Mouse (Mus musculus) kidney, postnatal 25 days (tissue): ENCODE measurements around the gene Vgll4.
"Not testable (repeated sequence)": the region's sequence is repeated elsewhere in the genome, so short reads cannot be mapped to it uniquely, and the experiment has no call there.

Source experiments
- DNase-seq, 2 experiments: peaks; one replicate each; pipeline ENCODE4 v3.0.0; 2021; ENCODE audit warnings: mixed read lengths in 2 of 2

The Vgll4 gene

DNA sequence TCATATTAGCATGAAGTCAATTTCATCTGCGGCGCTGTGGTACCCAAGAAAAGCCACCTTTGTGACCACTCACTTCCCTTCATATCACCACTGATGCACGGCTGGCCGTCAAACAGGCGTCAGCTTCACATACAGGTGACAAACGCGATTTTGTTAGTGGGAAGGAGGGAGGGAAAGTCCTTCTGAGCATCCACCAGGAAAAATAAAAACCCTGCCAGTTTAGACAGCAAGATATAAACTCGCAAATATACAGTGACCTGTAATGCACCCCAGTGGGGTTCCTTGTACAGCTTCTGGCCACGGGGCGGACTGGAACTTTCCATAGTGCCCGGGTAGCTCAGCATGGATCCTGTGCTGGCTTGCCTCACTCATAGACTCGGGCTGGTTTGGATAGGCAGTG, 78.0 kb downstream of the Vgll4 start:
- DNase-seq: no peak

DNA sequence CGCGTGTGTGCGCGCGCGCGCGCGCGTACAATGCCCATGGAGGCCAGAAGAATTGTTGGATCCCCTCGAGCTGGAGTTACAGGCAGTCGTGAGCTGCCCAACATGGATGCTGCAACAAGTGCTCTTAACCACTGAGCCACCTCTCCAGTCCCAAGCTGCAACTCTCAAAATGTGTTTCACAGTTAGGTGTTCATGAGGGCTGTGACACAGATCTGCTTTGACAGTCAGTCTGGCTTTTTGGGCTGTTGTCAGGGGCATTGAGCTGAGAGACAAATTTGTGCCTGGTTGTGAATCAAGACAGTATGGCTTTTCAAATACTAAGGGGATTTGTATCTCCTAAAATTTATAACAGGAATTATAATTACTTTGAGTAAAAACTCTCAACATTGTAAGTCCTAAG, 78.5 kb downstream of the Vgll4 start:
- no peak for DNase-seq

DNA sequence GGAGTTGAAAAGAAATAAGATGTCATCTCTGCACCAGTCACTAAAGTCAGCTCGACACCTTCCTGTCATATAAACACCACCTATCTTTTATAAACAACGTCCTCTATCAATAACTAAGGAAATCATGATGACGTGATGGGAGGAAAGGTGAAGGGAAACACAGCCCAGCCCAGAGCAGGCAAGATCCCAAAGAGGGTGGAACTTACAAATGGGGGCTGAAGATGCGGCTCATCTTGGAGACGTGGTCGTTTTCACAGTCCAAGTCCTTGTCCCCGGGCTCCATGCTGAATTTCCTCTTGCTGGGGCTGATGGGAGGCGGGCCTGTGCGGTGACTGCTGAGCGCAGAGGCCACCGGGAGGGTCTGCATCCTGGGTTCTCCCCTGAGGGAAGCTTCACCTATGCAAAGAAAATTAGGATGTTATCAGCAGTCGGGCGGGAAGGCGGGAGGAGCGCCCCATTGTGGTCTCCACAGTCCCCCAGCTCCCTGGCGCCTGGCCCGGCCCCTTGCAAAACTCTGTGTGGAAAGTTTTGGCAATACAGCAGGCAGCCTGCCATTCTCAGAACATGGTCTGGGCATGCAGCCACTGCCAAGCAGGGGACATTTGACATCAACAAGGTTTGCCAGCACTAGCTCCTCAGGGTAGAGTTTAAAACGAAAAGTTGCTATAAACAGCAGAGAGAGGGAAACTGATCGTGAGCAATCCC, 79.2 kb downstream of the Vgll4 start:
- DNase-seq: peak; percentile 89 to 93

DNA sequence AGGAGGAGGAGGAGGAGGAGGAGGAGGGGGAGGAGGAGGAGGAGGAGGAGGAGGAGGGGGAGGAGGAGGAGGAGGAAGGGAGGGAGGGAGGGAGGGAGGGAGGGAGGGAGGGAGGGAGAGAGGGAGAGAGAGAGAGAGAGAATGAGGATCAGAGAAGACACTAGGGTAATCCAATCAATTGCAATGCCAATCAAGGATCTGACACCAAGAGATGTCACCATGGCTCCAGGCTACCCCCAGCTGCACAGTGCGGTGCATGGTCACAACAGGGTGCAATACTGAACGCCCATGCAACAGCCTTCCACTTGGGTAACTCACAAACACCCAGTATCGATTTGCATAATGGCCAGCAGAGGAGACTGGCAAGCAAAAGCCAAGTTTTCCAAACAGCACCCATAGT, 79.8 kb downstream of the Vgll4 start:
- not testable (repeated sequence) for DNase-seq

DNA sequence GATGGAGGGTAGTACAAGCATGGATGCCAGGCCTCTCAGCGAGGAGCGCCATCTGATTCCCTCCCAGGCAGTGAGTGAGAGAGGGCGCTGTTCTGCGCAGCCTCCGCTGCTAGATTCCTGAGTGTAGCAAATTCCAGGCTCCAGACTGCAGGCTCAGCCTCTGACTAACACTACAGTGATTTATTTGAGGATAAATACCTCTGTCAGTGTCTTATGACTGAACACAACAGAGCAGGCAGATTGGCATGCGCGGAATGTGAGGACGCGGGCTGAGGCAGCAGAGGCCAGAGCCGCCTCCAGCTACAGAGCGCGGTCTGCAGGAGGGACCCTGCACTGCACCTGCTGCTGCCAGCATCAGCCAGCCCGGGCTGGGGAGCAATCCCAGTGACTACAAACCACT, 80.9 kb downstream of the Vgll4 start:
- DNase-seq: peak; percentile 89 to 95

DNA sequence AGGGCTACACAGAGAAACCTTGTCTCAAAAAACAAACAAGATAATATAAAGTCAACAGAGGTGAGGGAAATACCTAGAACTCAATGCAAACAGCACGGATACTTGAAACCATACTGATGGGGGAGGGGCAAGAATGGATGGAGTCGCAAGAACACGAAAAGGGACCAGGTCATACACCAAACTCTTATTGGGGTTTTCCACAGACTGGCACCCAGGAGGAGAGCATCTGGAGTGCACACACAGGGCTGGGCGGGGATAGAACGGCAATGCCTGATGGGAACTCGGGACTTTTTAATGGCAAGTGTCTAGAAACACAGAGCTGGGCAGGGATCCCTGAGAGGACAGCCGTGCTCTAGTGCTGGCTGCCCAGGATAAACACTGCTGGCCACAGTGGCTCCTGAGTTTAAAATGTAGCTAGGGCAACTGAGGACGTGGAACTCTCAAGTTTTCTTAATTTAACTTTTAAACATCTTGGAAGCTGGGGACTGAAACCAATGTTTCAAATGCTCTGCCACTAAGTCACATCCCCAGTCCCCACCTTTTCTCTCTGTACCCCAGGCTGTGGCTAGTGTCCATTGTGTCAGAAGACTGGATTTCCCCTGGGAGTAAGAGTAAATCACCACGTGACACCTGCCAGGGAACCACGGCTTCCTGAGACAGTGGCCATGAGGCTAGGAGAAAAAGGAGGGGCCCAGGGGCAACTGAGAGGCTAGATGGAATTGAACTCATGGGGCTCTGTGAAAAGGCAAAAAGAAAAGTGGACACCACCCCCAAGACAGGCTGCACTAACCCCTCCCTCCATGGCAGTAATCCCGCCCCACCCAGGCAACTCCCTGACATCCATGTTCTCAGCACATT, 83.1 kb downstream of the Vgll4 start:
- DNase-seq: peak in 1 of 2 experiments; percentile 64

DNA sequence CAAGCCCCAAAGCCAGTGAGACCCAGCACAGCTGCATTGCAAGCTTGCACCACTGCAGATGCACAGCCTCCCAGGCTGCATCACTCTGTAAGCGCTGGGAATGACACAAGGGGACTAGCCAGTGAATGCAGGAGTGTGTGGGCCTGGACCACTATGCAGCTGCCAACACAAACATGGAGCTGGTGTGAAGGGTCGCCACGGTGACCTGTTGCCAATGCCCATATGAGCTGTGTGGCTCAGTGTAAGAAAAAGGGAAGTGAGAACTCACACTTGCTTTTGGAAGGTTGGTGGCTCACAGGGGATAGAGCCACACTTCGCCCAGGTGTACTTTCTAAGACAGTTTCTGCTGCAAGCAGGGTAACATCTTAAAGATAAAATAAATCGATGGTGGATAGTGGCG, 83.8 kb downstream of the Vgll4 start:
- DNase-seq: no peak

DNA sequence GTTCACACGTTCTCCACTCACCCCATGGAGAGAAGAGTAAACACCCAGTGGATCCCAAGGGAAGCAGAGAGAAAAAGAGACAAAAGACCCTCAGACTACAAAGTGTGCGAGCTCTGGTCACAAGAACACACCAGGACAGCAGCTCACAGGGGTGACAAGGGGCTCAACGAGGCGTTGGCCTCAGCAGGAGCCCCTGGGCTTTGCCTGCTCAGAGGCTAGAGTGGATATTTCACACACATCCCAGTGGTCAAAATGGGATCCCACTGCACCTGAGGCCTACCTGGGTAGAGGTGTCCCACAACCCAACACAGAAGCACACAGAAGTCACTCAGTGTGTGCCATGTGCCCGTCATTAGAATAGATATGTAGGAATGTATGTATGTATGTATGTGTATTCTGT, 84.7 kb downstream of the Vgll4 start:
- DNase-seq: no peak

DNA sequence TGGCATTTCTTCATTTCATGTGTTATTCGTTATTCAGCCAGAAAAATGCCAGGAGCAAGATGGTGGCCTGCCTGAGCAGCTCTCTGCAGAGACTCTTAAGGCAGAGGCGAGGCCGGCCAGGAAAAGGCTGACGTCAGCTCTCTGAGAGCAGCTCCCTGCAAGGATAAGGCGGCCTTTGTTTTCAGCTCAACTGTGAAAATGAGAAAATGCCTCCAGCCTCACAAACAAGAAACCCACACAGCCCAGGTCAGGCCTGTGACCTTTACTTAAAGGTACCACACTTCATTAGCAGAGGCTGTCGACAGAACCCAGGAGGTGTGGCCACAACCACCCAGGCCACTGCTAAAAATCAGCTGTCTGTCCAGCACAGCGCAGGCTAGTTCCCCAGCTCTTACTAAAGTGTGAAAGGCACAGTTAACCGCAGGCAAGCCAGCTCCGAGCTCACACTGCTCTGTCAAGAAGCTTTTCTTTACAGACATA, 86.5 kb downstream of the Vgll4 start:
- peak; percentile 87 to 93 for DNase-seq

DNA sequence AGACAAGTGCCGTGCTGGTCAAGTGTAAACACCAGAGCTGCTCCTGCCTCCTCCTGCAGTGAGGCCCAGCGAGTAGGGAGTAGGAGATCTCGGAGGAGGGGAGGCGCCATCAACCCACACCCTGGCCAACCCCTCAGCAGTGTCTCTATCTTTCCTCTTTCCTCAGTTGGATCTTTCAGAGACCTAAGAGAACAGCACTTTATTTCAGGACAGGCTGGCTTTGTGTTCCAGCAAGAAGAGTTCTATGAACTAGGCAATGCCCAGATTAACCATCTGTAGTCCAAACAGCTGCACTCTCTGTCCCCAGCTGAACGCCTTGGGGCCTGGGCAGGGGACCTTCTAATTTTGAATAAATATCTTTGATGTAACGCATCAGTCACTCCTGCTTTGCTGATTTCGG, 87.1 kb downstream of the Vgll4 start:
- no peak for DNase-seq

DNA sequence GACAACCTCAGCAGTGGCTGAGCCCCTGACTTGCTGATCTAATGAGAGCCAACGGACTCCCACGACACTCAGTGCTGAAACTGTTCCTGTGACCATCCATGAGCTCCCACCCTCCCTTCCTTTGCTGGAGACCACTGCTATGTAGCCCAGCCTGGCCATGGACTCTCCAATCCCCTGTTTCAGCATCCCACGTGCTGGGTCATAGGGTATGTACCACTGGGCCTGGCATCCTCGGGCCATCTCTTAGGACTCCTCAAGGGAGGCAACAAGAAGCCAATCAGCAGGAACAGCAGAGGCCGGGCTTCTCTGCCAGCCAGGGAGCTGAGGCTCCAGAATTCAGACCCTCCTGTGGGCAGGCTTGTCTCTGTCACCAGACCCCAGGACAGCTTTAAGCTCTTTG, 87.6 kb downstream of the Vgll4 start:
- no peak for DNase-seq

DNA sequence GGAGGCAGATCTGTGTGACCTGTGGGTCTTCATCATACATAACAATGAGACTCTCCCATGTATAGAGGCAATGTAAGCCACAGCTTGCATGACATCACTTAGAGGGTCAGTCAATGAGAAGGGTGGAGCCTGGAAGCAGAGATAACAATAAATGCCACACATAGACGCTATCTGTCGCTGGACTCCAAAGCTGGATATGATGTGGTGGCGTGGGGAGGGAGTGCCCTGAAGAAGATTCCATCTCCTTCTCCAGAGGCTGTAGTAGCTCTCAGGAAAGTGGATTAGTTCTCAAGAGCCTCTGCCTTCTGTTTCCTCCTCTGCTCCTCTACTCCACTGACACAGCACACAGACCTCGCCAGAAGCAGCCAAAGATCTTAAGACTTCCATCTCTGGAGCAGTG, 89.0 kb downstream of the Vgll4 start:
- DNase-seq: no peak

DNA sequence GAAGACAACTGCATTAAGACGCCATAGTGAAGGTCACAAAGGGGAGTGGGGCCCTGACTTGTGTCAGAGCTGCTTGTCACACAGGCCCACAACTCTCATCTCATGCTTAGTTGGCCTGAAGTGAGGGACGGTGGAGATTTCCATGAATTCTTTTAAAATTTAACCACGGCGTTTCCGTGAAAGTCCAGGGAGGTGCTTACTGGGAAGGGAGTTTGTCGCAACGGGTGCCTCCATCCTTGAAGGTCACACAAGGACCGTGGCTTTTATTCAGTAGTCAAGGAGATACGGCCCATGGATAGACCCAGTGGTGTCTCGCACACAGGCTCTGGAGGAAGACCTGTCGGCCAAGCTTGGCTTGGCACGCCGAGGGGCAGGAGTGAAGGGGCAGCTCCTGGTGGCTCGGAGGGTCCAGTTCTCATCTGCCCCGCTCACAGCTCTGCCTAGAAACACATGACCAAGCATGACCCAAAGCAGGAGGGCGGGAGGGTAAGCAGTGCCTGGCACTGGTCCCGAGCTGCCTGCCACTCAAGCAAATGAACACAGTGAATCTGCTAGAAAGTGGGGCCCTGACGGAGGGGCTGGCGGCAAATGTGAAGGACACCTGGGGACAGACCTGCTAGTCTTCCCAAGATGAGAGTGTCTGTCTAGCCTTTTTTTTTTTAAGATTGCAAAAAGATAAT, 90.8 kb downstream of the Vgll4 start:
- peak; percentile 88 to 93 for DNase-seq

DNA sequence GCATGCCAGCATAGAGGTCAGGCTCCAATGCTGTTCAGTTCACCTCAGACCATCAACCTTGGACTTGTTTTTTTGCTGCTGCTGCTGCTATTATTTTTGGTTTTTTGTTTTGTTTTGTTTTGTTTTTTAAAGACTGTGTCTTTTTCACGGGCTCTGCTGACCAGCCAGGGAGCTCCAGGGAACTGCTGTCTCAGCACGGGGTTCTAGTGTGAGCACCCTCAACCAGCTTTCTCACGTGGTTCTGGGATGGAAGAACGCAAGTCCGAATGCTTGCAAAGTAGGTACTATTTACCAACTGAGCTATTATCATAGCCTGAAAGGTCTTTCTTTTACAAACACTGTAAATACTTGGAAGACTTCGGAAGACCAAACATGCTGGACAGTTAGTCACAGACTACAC, 93.2 kb downstream of the Vgll4 start:
- DNase-seq: peak; percentile 69 to 77

DNA sequence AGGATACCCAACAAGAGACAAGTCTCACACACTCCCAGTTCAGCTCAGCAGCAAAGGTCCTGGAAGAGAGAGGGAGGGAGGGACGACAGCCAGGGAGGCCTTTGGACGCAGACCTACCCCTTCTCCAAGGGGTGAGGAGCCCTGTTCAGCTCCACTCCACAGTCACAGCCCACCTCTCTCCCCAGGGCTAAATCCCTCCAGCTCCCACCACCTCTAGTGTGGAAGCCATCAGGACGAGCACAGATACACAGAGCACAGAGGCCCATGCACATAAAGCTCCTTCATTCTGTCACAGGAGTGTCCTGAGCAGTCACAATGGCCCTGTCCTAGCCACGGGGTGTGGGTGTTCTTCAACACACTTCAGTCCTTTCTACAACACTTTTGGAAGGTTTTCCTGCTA, 93.8 kb downstream of the Vgll4 start:
- no peak for DNase-seq

DNA sequence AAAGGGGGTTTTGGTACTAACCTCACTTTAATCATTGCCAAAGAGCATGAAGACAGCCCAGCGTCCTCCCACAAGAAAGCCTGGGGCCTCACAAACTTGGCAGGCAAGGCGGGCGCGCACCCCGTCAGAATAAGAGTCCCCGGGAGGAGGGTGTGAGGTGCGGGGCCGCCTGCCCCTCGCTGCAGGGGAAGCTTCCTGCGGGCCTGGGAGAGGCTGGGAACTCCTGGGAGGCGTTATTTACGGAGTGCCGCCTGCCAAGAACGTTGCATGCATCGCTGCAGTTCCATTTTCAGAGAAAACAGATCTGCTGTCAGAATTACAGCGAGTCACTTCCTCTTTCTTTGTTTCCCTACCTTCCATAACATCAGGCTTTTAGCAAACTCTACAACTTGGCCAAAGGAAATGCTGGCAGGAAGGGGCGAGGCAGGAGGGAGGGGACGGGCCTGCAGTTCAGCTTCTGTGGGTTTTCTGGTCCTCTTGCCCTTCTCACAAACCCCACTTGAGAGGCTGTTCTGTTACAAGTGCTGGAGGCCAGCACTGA, 94.7 kb downstream of the Vgll4 start:
- DNase-seq: peak; percentile 96 to 98

DNA sequence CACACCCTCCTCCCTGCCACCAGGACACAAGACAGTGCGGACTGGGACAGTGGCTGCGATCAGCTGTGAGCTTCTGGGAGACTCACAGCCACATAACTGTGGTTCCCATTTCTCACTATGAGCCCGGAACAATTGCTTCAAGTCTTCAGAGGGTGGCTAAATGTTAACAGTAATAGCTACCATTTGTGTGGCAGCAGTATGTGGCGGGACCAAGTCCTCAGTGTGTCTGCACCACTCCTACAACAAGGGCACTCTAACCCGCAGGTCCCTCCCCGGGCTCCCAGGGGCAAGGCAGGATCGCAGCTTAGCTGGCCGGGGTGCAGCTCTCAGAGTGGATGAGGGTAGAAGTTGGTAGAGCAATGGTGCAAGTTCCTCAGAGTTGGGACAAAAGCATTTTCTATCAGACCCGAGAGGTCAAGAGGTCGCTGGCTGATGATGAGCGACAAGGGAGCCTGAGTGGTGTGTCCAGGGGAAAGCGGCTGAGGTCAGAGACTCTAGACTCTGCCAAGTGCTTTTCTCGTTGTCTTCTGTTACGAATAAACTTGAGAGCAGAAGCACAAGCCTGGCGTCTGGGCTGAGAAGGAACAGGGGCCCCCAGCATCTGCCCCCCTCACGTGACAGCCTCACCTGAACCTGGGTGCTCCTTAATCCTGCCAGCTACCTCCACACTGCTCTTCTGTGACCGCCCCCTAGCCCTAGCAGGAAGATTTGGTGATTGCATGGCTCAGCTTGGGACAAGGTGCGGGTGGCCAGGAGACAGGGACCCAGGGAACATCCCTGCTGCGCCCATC, 95.5 kb downstream of the Vgll4 start:
- DNase-seq: peak; percentile 58 to 80

DNA sequence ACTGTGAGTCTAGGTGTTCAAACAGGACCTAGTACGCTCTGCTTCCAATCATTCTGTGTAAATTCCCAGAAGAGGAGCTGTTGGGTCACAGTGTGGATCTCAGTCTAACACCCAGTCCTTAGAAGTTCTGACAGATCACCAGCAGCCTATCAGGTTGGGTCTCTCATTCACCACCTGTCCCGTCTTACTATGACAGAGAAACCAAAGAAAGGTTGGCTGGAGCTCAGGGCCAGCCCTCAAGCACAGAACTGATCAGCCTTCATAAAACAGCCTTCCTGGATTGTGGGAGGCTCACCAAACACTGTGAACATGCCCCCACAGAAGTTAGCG, 96.0 kb downstream of the Vgll4 start:
- DNase-seq: no peak

DNA sequence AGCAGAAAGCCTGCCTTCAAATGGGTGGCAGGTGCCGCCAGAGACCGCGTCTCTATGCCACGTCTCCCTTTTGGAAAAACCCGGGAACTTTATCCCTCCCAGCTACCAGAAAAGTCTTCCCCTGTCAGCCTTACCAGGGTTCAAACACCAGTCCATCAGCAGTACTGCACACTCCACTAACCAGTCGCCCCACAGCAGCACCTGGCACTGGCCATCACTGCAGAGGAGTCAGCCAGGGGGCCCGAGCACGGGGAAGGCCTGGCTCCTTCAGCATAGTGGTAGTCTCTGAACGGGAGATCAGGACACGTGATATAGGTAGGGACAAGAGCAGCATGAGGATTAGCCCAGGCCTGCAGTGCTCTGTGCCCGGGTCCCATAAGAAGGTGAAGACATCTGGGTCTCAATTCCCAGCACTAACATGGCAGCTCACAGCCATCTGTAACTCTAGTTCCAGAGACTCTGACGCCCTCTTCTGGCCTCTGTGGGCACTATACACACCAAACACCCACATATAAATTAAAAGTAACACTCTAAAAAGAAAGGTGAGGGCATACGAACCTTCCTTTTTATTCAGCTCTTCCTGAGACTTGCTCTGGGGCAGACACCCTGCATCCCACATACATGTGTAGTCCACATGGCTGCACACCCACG, 98.7 kb downstream of the Vgll4 start:
- DNase-seq: no peak

DNA sequence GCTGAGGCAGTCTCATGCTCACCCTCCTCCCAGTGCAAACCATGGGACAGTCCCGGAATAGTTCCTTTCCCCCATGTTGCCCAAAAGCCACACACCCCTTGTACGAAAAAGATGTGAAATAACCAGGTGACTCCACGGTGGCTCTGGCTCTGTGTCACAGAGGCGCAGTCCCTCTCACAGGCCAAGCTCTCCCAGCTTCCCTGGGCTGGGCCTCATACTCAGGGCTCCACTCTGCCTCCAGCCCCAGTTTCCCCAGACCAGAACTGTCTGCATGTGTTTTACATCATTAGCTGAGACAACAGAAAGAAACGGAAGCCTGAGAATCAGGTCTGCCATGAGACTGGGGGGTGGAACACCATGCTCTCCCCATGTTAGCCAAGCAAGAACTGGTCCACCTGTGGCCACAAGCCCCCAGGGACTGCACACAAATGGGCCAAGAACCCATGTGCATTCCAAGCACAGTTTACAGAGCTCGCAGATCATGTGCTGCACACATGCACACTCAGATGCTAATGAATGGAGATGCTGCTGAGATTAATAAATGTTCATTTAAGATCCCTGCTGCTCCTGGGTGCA, 100.2 kb downstream of the Vgll4 start:
- no peak for DNase-seq

DNA sequence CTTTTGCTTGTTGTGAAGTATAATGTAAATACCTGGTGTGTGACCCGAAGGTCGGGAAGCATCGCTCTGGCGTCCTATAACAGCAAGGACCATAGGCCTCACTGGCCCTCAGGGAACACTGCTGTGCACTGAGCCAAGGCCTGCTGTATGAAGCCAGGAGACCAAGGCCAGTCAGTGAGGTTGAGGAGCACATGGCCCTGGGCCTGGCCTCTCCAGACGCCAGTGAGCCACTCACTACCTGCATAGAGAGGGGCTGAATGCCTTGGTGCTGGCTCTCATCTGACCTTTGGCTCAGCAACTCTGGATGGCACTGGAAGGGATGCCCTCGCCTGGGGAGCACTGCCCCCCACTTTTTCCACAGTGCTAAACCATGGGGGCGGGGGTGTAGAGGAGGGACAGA, 101.1 kb downstream of the Vgll4 start:
- DNase-seq: peak in 1 of 2 experiments; percentile 44

DNA sequence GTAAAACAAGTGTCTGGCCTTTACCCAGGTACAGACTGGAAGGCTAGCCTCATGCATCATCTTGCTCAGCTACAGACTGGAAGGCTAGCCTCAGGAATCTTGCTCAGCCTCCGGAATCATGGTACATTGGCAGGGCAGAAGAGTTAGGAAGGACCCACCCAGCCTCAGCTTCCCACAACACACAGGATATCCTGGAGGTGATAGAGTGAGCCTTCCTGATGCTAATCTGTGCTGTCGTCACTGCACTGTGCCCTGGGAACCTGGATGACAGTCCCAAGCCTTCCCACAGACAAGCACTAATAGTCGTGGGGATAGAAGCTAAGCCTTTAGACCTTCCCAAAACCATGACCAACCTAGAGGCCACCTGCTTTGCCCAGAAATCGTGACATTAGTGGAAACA, 103.2 kb downstream of the Vgll4 start:
- DNase-seq: peak in 1 of 2 experiments; percentile 67
